Mouse (Mus musculus) liver, adult 2 months (tissue): Measurements from ENCODE around the gene Maml3. TPM values are rescaled to one million over a fixed set of nuclear protein-coding genes. Genes with fewer than 3 reads are reported as not detected.

Experiments
- DNase-seq: peaks from one replicate; pipeline ENCODE4 v3.0.0-alpha.2; 2011; ENCODE audit warnings: low read depth, low spot score; ENCODE audit errors: extremely low read depth
- H3K27ac ChIP-seq: fragments of 200-500 bp; replicated peaks from 2 replicates; pipeline ENCODE4 v1.5.1; 2012; ENCODE audit warnings: low read depth, mild to moderate bottlenecking, control low read depth, inconsistent platforms, low read length; ENCODE audit not compliant: insufficient read depth
- H3K27me3 ChIP-seq: fragments of 200-500 bp; 2 replicates; pipeline ENCODE4 v1.6.1; 2012; ENCODE audit warnings: mild to moderate bottlenecking, moderate library complexity, low read length, inconsistent platforms; ENCODE audit not compliant: control insufficient read depth, insufficient read depth
- H3K36me3 ChIP-seq: fragments of 200-500 bp; 2 replicates; pipeline ENCODE4 v1.6.1; 2012; ENCODE audit warnings: low read length, inconsistent platforms; ENCODE audit not compliant: control insufficient read depth, insufficient read depth
- H3K4me1 ChIP-seq: fragments of 200-500 bp; 2 replicates; pipeline ENCODE4 v1.6.1; 2011; ENCODE audit warnings: low read length; ENCODE audit not compliant: control insufficient read depth, insufficient read depth
- H3K4me3 ChIP-seq: fragments of 200-500 bp; 2 replicates; pipeline ENCODE4 v1.5.1; 2011; ENCODE audit warnings: low read depth, mild to moderate bottlenecking, control low read depth, low read length, moderate library complexity; ENCODE audit not compliant: insufficient read depth
- H3K79me2 ChIP-seq: fragments of 200-500 bp; 2 replicates; pipeline ENCODE4 v1.6.1; 2012; ENCODE audit warnings: inconsistent platforms, mild to moderate bottlenecking, low read length, moderate library complexity; ENCODE audit not compliant: control insufficient read depth, insufficient read depth
- H3K9ac ChIP-seq: fragments of 200-500 bp; 2 replicates; pipeline ENCODE4 v1.6.1; 2012; ENCODE audit warnings: low read depth, mild to moderate bottlenecking, control low read depth, inconsistent platforms, low read length
- CTCF ChIP-seq: fragments of 200-500 bp; IDR thresholded peaks from 2 replicates; pipeline ENCODE4 v1.5.1; 2011; ENCODE audit warnings: low read depth, low read length, control low read depth
- POLR2A ChIP-seq: fragments of 200-500 bp; IDR thresholded peaks from 2 replicates; pipeline ENCODE4 v1.6.1; 2011; ENCODE audit warnings: low read length, control low read depth; ENCODE audit not compliant: insufficient read depth; ENCODE audit errors: extremely low read depth
- WGBS: fragments of 180-500 bp; shearing (Covaris S2); methylation state at CpG from one replicate; pipeline ENCODE4 v1.1.7; 2018; 5-methylcytosine and 5-hydroxymethylcytosine counted together
- polyA plus RNA-seq: library from polyadenylated mRNA; depleted of rRNA; stranded (reverse); fragments of >200 nt; gene quantifications from 2 replicates; pipeline ENCODE4 v1.2.3, GENCODE M21; 2012
- total RNA-seq: library from RNA; depleted of rRNA; stranded (reverse); fragments of >200 nt; gene quantifications from 2 replicates; pipeline ENCODE4 v1.2.3, GENCODE M21; 2014

Maml3 gene
- total and polyA plus RNA-seq, 2 experiments = 0.64 to 0.92 TPM

GRCm38 (mm10) chr3:51673408-51674086, 431.3 kb downstream of the Maml3 start:
- no peaks in the 10 kb centered on the region for H3K36me3 ChIP-seq
- 60% methylated on average over 21 of the region's 21 CpGs for WGBS
- no peaks in the 10 kb centered on the region for H3K4me1 ChIP-seq
- H3K4me3 ChIP-seq = no peak overlapping the region
- H3K9ac ChIP-seq = no peak overlapping the region
- peak; percentile 9 for DNase-seq
- H3K27me3 ChIP-seq = no peaks in the 10 kb centered on the region
- TF ChIP-seq POLR2A (no peak), CTCF (peak; percentile 50; the same call in 1 of the 2 replicates)
- no peak overlapping the region for H3K27ac ChIP-seq
- H3K79me2 ChIP-seq = no peaks in the 10 kb centered on the region

- Histone ChIP-seq H3K9ac (no peak overlapping the region), H3K36me3 (no peaks in the 10 kb centered on the region), H3K27me3 (no peaks in the 10 kb centered on the region), H3K4me3 (no peak overlapping the region), H3K79me2 (no peaks in the 10 kb centered on the region), H3K27ac (no peak overlapping the region), H3K4me1 (no peaks in the 10 kb centered on the region)
- TF ChIP-seq POLR2A (no peak), CTCF (no peak)
- DNase-seq = no peak
- 69% methylated on average over 4 of the region's 4 CpGs for WGBS
Measured at GRCm38 (mm10) chr3:51672631-51673030, 432.2 kb downstream of the Maml3 start.

- H3K4me3 ChIP-seq = no peak overlapping the region
- DNase-seq = no peak
- H3K9ac ChIP-seq = no peak overlapping the region
- H3K36me3 ChIP-seq = no peaks in the 10 kb centered on the region
- no peaks in the 10 kb centered on the region for H3K4me1 ChIP-seq
- TF ChIP-seq POLR2A = no peak
- TF ChIP-seq CTCF = no peak
- H3K27me3 ChIP-seq = no peaks in the 10 kb centered on the region
- H3K79me2 ChIP-seq = no peaks in the 10 kb centered on the region
- H3K27ac ChIP-seq = no peak overlapping the region
- 89% methylated on average over 1 of the region's 1 CpGs for WGBS
Measured at GRCm38 (mm10) chr3:51671071-51671469, 433.8 kb downstream of the Maml3 start.

- Histone ChIP-seq H3K36me3 (no peaks in the 10 kb centered on the region), H3K79me2 (no peaks in the 10 kb centered on the region), H3K4me1 (no peaks in the 10 kb centered on the region), H3K27me3 (no peaks in the 10 kb centered on the region), H3K4me3 (no peak overlapping the region), H3K9ac (no peak overlapping the region), H3K27ac (no peak overlapping the region)
- DNase-seq = no peak
- no peak for TF ChIP-seq CTCF
- TF ChIP-seq POLR2A = no peak
- WGBS = 87% methylated on average over 5 of the region's 5 CpGs
Measured at GRCm38 (mm10) chr3:51670414-51671070, 434.3 kb downstream of the Maml3 start.

- no peak for TF ChIP-seq CTCF
- no peak for TF ChIP-seq POLR2A
- H3K27me3 ChIP-seq = no peaks in the 10 kb centered on the region
- no peak overlapping the region for H3K27ac ChIP-seq
- H3K4me3 ChIP-seq = no peak overlapping the region
- no peaks in the 10 kb centered on the region for H3K79me2 ChIP-seq
- no peaks in the 10 kb centered on the region for H3K4me1 ChIP-seq
- 94% methylated on average over 2 of the region's 2 CpGs for WGBS
- no peaks in the 10 kb centered on the region for H3K36me3 ChIP-seq
- no peak overlapping the region for H3K9ac ChIP-seq
- DNase-seq = no peak
Measured at GRCm38 (mm10) chr3:51668607-51669006, 436.3 kb downstream of the Maml3 start.

- no peaks in the 10 kb centered on the region for H3K36me3 ChIP-seq
- TF ChIP-seq CTCF = no peak
- TF ChIP-seq POLR2A = no peak
- H3K4me1 ChIP-seq = no peaks in the 10 kb centered on the region; the same call in 1 of the 2 replicates
- no peaks in the 10 kb centered on the region for H3K79me2 ChIP-seq
- no peak overlapping the region for H3K4me3 ChIP-seq
- DNase-seq = no peak
- no peaks in the 10 kb centered on the region for H3K27me3 ChIP-seq
- 39% methylated on average over 6 of the region's 6 CpGs for WGBS
- no peak overlapping the region for H3K9ac ChIP-seq
- no peak overlapping the region for H3K27ac ChIP-seq
Measured at GRCm38 (mm10) chr3:51662557-51662956, 442.3 kb downstream of the Maml3 start.
